Comparison of ENCODE assay signal across 20 mouse cellular contexts in genomic region chr1:164481645-164482354, GRCm38 (mm10). TPM values are rescaled to one million over a fixed set of nuclear protein-coding genes. Genes with fewer than 3 reads are reported as not detected.
A peak's percentile ranks its signal among the peaks of the same experiment; 100 is the strongest.
DNase-seq lines count a peak whose midpoint lies in the region; ATAC-seq and TF ChIP-seq lines count a peak whose summit lies in the region.
"Had no signal": no experiment of that assay in that cellular context is flagged by ENCODE, and none has a peak within 500 bp of the region (broad histone marks: within the 10 kb centered on the region; RNA-seq: fewer than 3 reads in every experiment).

No protein-coding gene starts in this region.

- no peak for DNase-seq in gastrocnemius, adult 2 months
- no peak for DNase-seq in gastrocnemius, postnatal 25 days
- DNase-seq in adrenal gland, postnatal 14 days = peak; percentile 43
- DNase-seq in thymus, postnatal 36 days = no peak
- no peak for DNase-seq in kidney, postnatal 10 days
- DNase-seq: cerebellum, adult 8-10 months; heart, postnatal 36 days; kidney, adult 9 months; kidney, postnatal 4 days; layer of hippocampus, adult 9-11 months; lung, embryonic 14.5 days; right cerebral cortex, postnatal 14 days had no signal

- H3K27ac ChIP-seq in gastrocnemius, adult 2 months = 0 out of 2 replicates have a peak overlapping the region, but pooled peaks have one; percentile 12
- peak overlapping the region; percentile 96 for H3K27ac ChIP-seq in small intestine, adult 2 months (ENCODE audit: insufficient read depth, low read depth, low read length)
- no peak overlapping the region for H3K27ac ChIP-seq in midbrain, embryonic 13.5 days
- H3K27ac ChIP-seq: embryonic facial prominence, embryonic 10.5 days; left cerebral cortex, adult 2 months; limb, embryonic 10.5 days had no signal

- H3K4me1 ChIP-seq in small intestine, adult 2 months (ENCODE audit: control insufficient read depth, insufficient read depth, insufficient read length, low read length) = peaks cover 3% of the 10 kb centered on the region; the same call in 1 of the 2 replicates
- no peaks in the 10 kb centered on the region for H3K4me1 ChIP-seq in midbrain, embryonic 13.5 days (replicated peaks)
- H3K4me1 ChIP-seq: embryonic facial prominence, embryonic 10.5 days; limb, embryonic 10.5 days had no signal

- H3K4me3 ChIP-seq in gastrocnemius, adult 2 months = no peak overlapping the region
- H3K4me3 ChIP-seq in C2C12 (ENCODE audit: insufficient read depth, poor library complexity, severe bottlenecking) = no peak overlapping the region
- H3K4me3 ChIP-seq in small intestine, adult 2 months (ENCODE audit: low read depth, low read length) = no peak overlapping the region
- no peak overlapping the region for H3K4me3 ChIP-seq in midbrain, embryonic 13.5 days (replicated peaks)
- H3K4me3 ChIP-seq: embryonic facial prominence, embryonic 10.5 days; left cerebral cortex, adult 2 months; limb, embryonic 10.5 days had no signal

- no peak overlapping the region for H3ac ChIP-seq in C2C12 (ENCODE audit: control insufficient read depth, insufficient read length, low read depth)

- H3K36me3 ChIP-seq in C2C12 (ENCODE audit: control insufficient read depth, insufficient read depth) = no peaks in the 10 kb centered on the region
- H3K36me3 ChIP-seq in small intestine, adult 2 months (ENCODE audit: control insufficient read depth, insufficient read depth, low read length) = no peaks in the 10 kb centered on the region
- no peaks in the 10 kb centered on the region for H3K36me3 ChIP-seq in midbrain, embryonic 13.5 days
- H3K36me3 ChIP-seq: embryonic facial prominence, embryonic 10.5 days; limb, embryonic 10.5 days had no signal

- no peak overlapping the region for H3K9ac ChIP-seq in midbrain, embryonic 13.5 days (replicated peaks)
- H3K9ac ChIP-seq: lung, embryonic 14.5 days had no signal

- no peak for TF ChIP-seq CTCF in gastrocnemius, adult 2 months (IDR thresholded peaks at IDR 0.05)
- TF ChIP-seq CTCF in C2C12 (IDR thresholded peaks at IDR 0.05; ENCODE audit: control insufficient read depth, insufficient read depth, insufficient read length) = no peak
- TF ChIP-seq CTCF in small intestine, adult 2 months (IDR thresholded peaks at IDR 0.05; ENCODE audit: extremely low read depth, insufficient read length, insufficient replicate concordance, low read depth, low read length) = no peak

- WGBS in small intestine, adult 2 months = 24% methylated on average over 9 of the region's 9 CpGs
- 50% methylated on average over 9 of the region's 9 CpGs for WGBS in midbrain, embryonic 13.5 days

- intact Hi-C loops in gastrocnemius, adult 2 months (cut with DNase I) = no loop called here

- ATAC-seq in midbrain, embryonic 13.5 days = no peak

- no peaks in the 10 kb centered on the region for H3K79me3 ChIP-seq in C2C12 (ENCODE audit: low read depth)

- no peak for TF ChIP-seq POLR2A in small intestine, adult 2 months (IDR thresholded peaks at IDR 0.05; ENCODE audit: low read depth, low read length)

- H3K79me2 ChIP-seq in C2C12 (ENCODE audit: control insufficient read depth, insufficient read depth) = no peaks in the 10 kb centered on the region

- no peak overlapping the region for H3K4me2 ChIP-seq in midbrain, embryonic 13.5 days (replicated peaks)
- H3K4me2 ChIP-seq: liver, embryonic 11.5 days; lung, embryonic 14.5 days; midbrain, embryonic 11.5 days had no signal

- H3K27me3 ChIP-seq in C2C12 (ENCODE audit: control insufficient read depth, insufficient read depth, insufficient read length) = no peaks in the 10 kb centered on the region
- H3K27me3 ChIP-seq in small intestine, adult 2 months (ENCODE audit: control insufficient read depth, insufficient read depth, low read length) = no peaks in the 10 kb centered on the region
- H3K27me3 ChIP-seq in midbrain, embryonic 13.5 days = no peaks in the 10 kb centered on the region

- no peaks in the 10 kb centered on the region for H3K9me3 ChIP-seq in midbrain, embryonic 13.5 days
- H3K9me3 ChIP-seq: embryonic facial prominence, embryonic 10.5 days; limb, embryonic 10.5 days had no signal

TF ChIP-seq in C2C12, 6 proteins besides CTCF, POLR2A, EP300 and RAD21:
- no peak for TF ChIP-seq USF1 (IDR thresholded peaks at IDR 0.05; ENCODE audit: low read depth)
- TF ChIP-seq MAX (IDR thresholded peaks at IDR 0.05) = peak; percentile 59
- TF ChIP-seq CEBPB (IDR thresholded peaks at IDR 0.05; ENCODE audit: low read depth) = no peak
- TF ChIP-seq FOSL1 (IDR thresholded peaks at IDR 0.05; ENCODE audit: insufficient read depth, low read length, poor library complexity, severe bottlenecking) = no peak
- no peak for TF ChIP-seq MYOD1 (IDR thresholded peaks at IDR 0.05; ENCODE audit: control insufficient read depth, insufficient read length, low read depth)

RNA-seq across cellular contexts. Expression of gene Atp1b1, which starts 23.6 kb away (rescaled TPM):
- total RNA-seq in gastrocnemius, adult 2 months (2021) = 100 to 1,000 TPM; 115 to 262 TPM
- total RNA-seq in gastrocnemius, postnatal 25 days (2021) = 100 to 1,000 TPM; 178 to 308 TPM
- 13.6 TPM for polyA plus RNA-seq in C2C12 (2012; fragmentation: generic; extraction: Trizol)
- total RNA-seq in adrenal gland, postnatal 14 days (2021) = 90.2 and 91.6 TPM in 2 replicates
- 204 and 369 TPM in 2 replicates for polyA plus RNA-seq in small intestine, adult 2 months (2012; rRNA removed)
- 90.1 and 91.0 TPM in 2 replicates for polyA plus RNA-seq in midbrain, embryonic 13.5 days (2015; fragmentation: Nextera tagmentation; extraction: Ambion mirVana)
